Mouse (Mus musculus): ENCODE measurements around the gene Zfp784. TPM values are rescaled to one million over a fixed set of nuclear protein-coding genes. Genes with fewer than 3 reads are reported as not detected.

Zfp784 gene
- 1.2 and 1.9 TPM in 2 replicates for polyA plus RNA-seq (2012; ENCODE audit: insufficient read depth, insufficient read length, missing spikeins)

- H3K4me1 ChIP-seq (ENCODE audit: control insufficient read depth, insufficient read depth, insufficient read length, low read length), result peaks cover 3% of the 10 kb centered on the region; the same call in 1 of the 2 replicates
- peak within 1 kb of the TSS; percentile 95 for H3K27ac ChIP-seq (replicated peaks; ENCODE audit: low read depth, low read length)
- peak within 1 kb of the TSS; percentile 85 for H3K4me3 ChIP-seq (ENCODE audit: insufficient read depth, low read depth, low read length)
These were observed at the start of gene Zfp784 for GRCm38 (mm10) chr7:5038109-5038732. Gene Zfp784 (minus strand): TSS chr7:5038446.

- no peak overlapping the region for H3K4me3 ChIP-seq (ENCODE audit: insufficient read depth, low read depth, low read length)
- peaks cover 18% of the 10 kb centered on the region for H3K4me1 ChIP-seq (ENCODE audit: control insufficient read depth, insufficient read depth, insufficient read length, low read length)
- H3K27ac ChIP-seq (replicated peaks; ENCODE audit: low read depth, low read length), result no peak overlapping the region
These were observed 49.6 kb upstream of the Zfp784 start for GRCm38 (mm10) chr7:5087886-5088285.

GRCm38 (mm10) chr7:5086921-5087440 lies 48.7 kb upstream of the Zfp784 start:
- H3K27ac ChIP-seq (replicated peaks; ENCODE audit: low read depth, low read length), result no peak overlapping the region
- no peak overlapping the region for H3K4me3 ChIP-seq (ENCODE audit: insufficient read depth, low read depth, low read length)
- H3K4me1 ChIP-seq (ENCODE audit: control insufficient read depth, insufficient read depth, insufficient read length, low read length), result peaks cover 24% of the 10 kb centered on the region

- Histone ChIP-seq H3K4me1 (ENCODE audit: control insufficient read depth, insufficient read depth, insufficient read length, low read length) (peaks cover 29% of the 10 kb centered on the region), H3K4me3 (ENCODE audit: insufficient read depth, low read depth, low read length) (no peak overlapping the region), H3K27ac (replicated peaks; ENCODE audit: low read depth, low read length) (no peak overlapping the region)
These were observed 47.3 kb upstream of the Zfp784 start for GRCm38 (mm10) chr7:5085512-5085911.

GRCm38 (mm10) chr7:5083325-5084105 lies 45.3 kb upstream of the Zfp784 start:
- H3K27ac ChIP-seq (replicated peaks; ENCODE audit: low read depth, low read length), result peak overlapping the region; percentile 64
- H3K4me1 ChIP-seq (ENCODE audit: control insufficient read depth, insufficient read depth, insufficient read length, low read length), result peaks cover 27% of the 10 kb centered on the region
- peak overlapping the region; percentile 32 for H3K4me3 ChIP-seq (ENCODE audit: insufficient read depth, low read depth, low read length)

GRCm38 (mm10) chr7:5081939-5082338 lies 43.7 kb upstream of the Zfp784 start:
- Histone ChIP-seq H3K27ac (replicated peaks; ENCODE audit: low read depth, low read length) (0 out of 2 replicates have a peak overlapping the region, but pooled peaks have one; percentile 1), H3K4me3 (ENCODE audit: insufficient read depth, low read depth, low read length) (peak overlapping the region; percentile 47; the same call in 1 of the 2 replicates), H3K4me1 (ENCODE audit: control insufficient read depth, insufficient read depth, insufficient read length, low read length) (peaks cover 27% of the 10 kb centered on the region)

- H3K4me3 ChIP-seq (ENCODE audit: insufficient read depth, low read depth, low read length), result peak overlapping the region; percentile 47
- H3K27ac ChIP-seq (replicated peaks; ENCODE audit: low read depth, low read length), result no peak overlapping the region
- H3K4me1 ChIP-seq (ENCODE audit: control insufficient read depth, insufficient read depth, insufficient read length, low read length), result peaks cover 27% of the 10 kb centered on the region
These were observed 43.0 kb upstream of the Zfp784 start for GRCm38 (mm10) chr7:5081241-5081640.

- Histone ChIP-seq H3K4me1 (ENCODE audit: control insufficient read depth, insufficient read depth, insufficient read length, low read length) (peaks cover 27% of the 10 kb centered on the region), H3K27ac (replicated peaks; ENCODE audit: low read depth, low read length) (peak overlapping the region; percentile 83)
These were observed 42.6 kb upstream of the Zfp784 start for GRCm38 (mm10) chr7:5080815-5081214.

GRCm38 (mm10) chr7:5080010-5080751 lies 41.9 kb upstream of the Zfp784 start, which contains the start of gene Epn1:
Gene Epn1 (plus strand): TSS chr7:5080235.
- peak within 1 kb of the TSS; percentile 88 for H3K27ac ChIP-seq (replicated peaks; ENCODE audit: low read depth, low read length)
- peaks cover 27% of the 10 kb centered on the region for H3K4me1 ChIP-seq (ENCODE audit: control insufficient read depth, insufficient read depth, insufficient read length, low read length)
- H3K4me3 ChIP-seq (ENCODE audit: insufficient read depth, low read depth, low read length), result peak within 1 kb of the TSS; percentile 86

More at GRCm38 (mm10) chr7:5080815-5081214, 42.6 kb upstream of the Zfp784 start:
- peak overlapping the region; percentile 86 for H3K4me3 ChIP-seq (ENCODE audit: insufficient read depth, low read depth, low read length)

- peak overlapping the region; percentile 71 for H3K4me3 ChIP-seq (ENCODE audit: insufficient read depth, low read depth, low read length)
- H3K4me1 ChIP-seq (ENCODE audit: control insufficient read depth, insufficient read depth, insufficient read length, low read length), result peaks cover 23% of the 10 kb centered on the region
- H3K27ac ChIP-seq (replicated peaks; ENCODE audit: low read depth, low read length), result peak overlapping the region; percentile 88
These were observed 41.2 kb upstream of the Zfp784 start for GRCm38 (mm10) chr7:5079365-5080009.

- Histone ChIP-seq H3K4me1 (ENCODE audit: control insufficient read depth, insufficient read depth, insufficient read length, low read length) (peaks cover 7% of the 10 kb centered on the region), H3K27ac (replicated peaks; ENCODE audit: low read depth, low read length) (no peak overlapping the region), H3K4me3 (ENCODE audit: insufficient read depth, low read depth, low read length) (no peak overlapping the region)
These were observed 38.7 kb upstream of the Zfp784 start for GRCm38 (mm10) chr7:5076931-5077330.

- no peak overlapping the region for H3K27ac ChIP-seq (replicated peaks; ENCODE audit: low read depth, low read length)
- H3K4me3 ChIP-seq (ENCODE audit: insufficient read depth, low read depth, low read length), result no peak overlapping the region
- no peaks in the 10 kb centered on the region for H3K4me1 ChIP-seq (ENCODE audit: control insufficient read depth, insufficient read depth, insufficient read length, low read length)
These were observed 36.7 kb upstream of the Zfp784 start for GRCm38 (mm10) chr7:5074984-5075383.

GRCm38 (mm10) chr7:5073586-5073985 lies 35.3 kb upstream of the Zfp784 start:
- no peaks in the 10 kb centered on the region for H3K4me1 ChIP-seq (ENCODE audit: control insufficient read depth, insufficient read depth, insufficient read length, low read length)
- no peak overlapping the region for H3K4me3 ChIP-seq (ENCODE audit: insufficient read depth, low read depth, low read length)
- H3K27ac ChIP-seq (replicated peaks; ENCODE audit: low read depth, low read length), result no peak overlapping the region

GRCm38 (mm10) chr7:5064886-5065285 lies 26.6 kb upstream of the Zfp784 start:
- Histone ChIP-seq H3K4me3 (ENCODE audit: insufficient read depth, low read depth, low read length) (no peak overlapping the region), H3K4me1 (ENCODE audit: control insufficient read depth, insufficient read depth, insufficient read length, low read length) (peaks cover 9% of the 10 kb centered on the region; the same call in 1 of the 2 replicates), H3K27ac (replicated peaks; ENCODE audit: low read depth, low read length) (no peak overlapping the region)

Measured in brown adipose tissue, adult 24 weeks (tissue).